ENCODE assay signal across 11 mouse cellular contexts in the genomic region with DNA sequence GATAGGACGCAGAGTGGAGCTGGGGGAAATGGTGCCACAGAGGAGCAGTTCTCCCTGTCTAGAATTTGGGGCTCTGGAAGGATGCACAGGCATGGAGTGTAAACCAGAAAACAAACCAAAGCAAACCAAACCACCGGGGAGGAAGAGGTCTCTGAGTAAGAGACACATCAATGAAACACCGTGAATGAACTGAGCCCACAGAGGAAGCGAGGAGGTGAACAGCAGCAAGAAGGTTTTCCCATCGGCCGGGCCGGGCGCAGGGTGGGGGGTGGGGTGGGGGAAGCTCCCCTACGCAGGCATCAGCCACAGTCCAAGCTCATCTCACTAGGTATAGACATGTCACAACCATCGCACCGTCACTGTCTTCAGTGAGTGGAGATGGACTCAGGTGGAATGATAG.
DNase-seq lines count a peak whose midpoint lies in the region.
"Had no signal": no experiment of that assay in that cellular context is flagged by ENCODE, and none has a peak within 500 bp of the region (broad histone marks: within the 10 kb centered on the region; RNA-seq: fewer than 3 reads in every experiment).

No protein-coding gene starts in this region.

- peak; percentile 43 for DNase-seq in CD4-positive helper T cell, adult 2 months (ENCODE audit: low read depth, low spot score)
- peak; percentile 42 for DNase-seq in CD4-positive, CD25-positive, alpha-beta regulatory T cell, adult 2 months (ENCODE audit: low read depth, low spot score)
- peak; percentile 40 for DNase-seq in induced T-regulatory cell, adult 2 months (ENCODE audit: low read depth)
- DNase-seq in thymus, postnatal 25 days = peak; percentile 8
- no peak for DNase-seq in layer of hippocampus, postnatal 10 days (ENCODE audit: low spot score in 2 of 2)
- DNase-seq in frontal cortex, postnatal 14 days (ENCODE audit: low spot score in 2 of 2) = no peak
- DNase-seq: adrenal gland, adult 8-10 months; adrenal gland, postnatal 36 days; cerebellum, adult 2 months; cerebellum, postnatal 10 days; gastrocnemius, postnatal 14 days had no signal

Comparison
In these comparisons a context has a peak if more than half of its experiments do, and no peak if none do; other contexts are left out.
1. DNase-seq: peak in CD4-positive helper T cell, adult 2 months (single experiment), CD4-positive, CD25-positive, alpha-beta regulatory T cell, adult 2 months (single experiment), induced T-regulatory cell, adult 2 months (single experiment) and thymus, postnatal 25 days (single experiment); none in layer of hippocampus, postnatal 10 days (0 of 2) and frontal cortex, postnatal 14 days (0 of 2).